Mouse (Mus musculus): ENCODE data around the gene 1700109H08Rik. TPM values are rescaled to one million over a fixed set of nuclear protein-coding genes. Genes with fewer than 3 reads are reported as not detected.
"Not testable (repeated sequence)": the region's sequence is repeated elsewhere in the genome, so short reads cannot be mapped to it uniquely, and the experiment has no call there.

Gene 1700109H08Rik
- 2.4 and 2.9 TPM in 2 replicates for polyA plus RNA-seq (2014; fragmentation: Nextera tagmentation; extraction: Ambion mirVana)

DNA sequence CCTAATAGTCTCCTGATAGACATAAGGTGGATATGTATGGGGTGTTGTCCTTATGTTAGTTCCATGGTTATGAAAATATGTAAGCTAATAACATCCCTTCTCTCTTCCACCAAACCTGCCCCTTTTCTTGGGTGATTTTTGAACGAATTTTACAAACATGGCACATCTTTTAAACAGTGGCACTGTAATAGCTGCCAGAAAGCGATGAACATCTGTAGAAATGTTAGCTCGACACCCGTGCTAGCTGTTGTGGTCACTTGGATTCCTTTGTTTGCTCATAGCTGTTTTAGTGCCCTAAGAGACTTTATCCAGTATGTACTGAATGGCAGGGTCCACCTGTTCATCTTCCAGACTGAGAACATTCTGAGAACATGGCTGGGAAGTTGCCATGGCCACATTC lies at the start of gene 1700109H08Rik:
Gene 1700109H08Rik (plus strand): TSS at position 301 of the 400 bp plus-strand sequence.
- Histone ChIP-seq H3K9me3 (replicated peaks; ENCODE audit: control insufficient read depth, low read length) (peaks cover 6% of the 10 kb centered on the region; the same call in 1 of the 2 replicates), H3K4me1 (ENCODE audit: control insufficient read depth, insufficient read depth, low read length) (no peaks in the 10 kb centered on the region), H3K4me3 (ENCODE audit: low read depth, low read length) (no peak within 1 kb of the TSS), H3K36me3 (ENCODE audit: control insufficient read depth, insufficient read depth, low read length) (peaks cover 45% of the 10 kb centered on the region), H3K27ac (ENCODE audit: low read depth, low read length) (no peak within 1 kb of the TSS), H3K27me3 (ENCODE audit: control insufficient read depth, insufficient read depth, low read length) (no peaks in the 10 kb centered on the region), H3K4me2 (no peak within 1 kb of the TSS), H3K9ac (ENCODE audit: low read depth, low read length) (no peak within 1 kb of the TSS)
- no peak for ATAC-seq (replicated peaks; ENCODE audit: insufficient number of reproducible peaks, low FRiP score, low TSS enrichment)
- WGBS (ENCODE audit: insufficient replicate concordance) = 93% methylated on average over 4 of the region's 4 CpGs

DNA sequence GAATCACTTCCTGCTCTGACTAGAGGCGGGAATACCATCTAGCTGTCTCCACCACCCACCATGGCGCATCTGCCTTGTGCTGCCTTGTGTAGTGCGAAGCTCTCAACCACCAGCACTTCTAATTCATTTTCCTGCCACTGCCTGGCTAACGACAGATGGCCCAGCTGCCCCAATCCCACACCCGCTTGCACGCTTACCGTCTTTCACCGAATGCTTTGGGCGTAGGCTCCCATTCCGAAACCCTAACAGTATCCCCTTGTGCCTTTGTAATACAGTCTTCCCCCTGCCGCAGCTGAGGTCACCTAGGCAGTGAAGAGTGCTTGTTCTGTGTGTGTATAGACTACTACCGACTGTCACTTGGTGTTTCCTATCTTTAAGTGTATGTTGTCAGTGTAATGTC lies 49.6 kb upstream of the 1700109H08Rik start:
- Histone ChIP-seq H3K4me3 (ENCODE audit: low read depth, low read length) (no peak overlapping the region), H3K9me3 (replicated peaks; ENCODE audit: control insufficient read depth, low read length) (no peaks in the 10 kb centered on the region), H3K4me2 (no peak overlapping the region), H3K4me1 (ENCODE audit: control insufficient read depth, insufficient read depth, low read length) (no peaks in the 10 kb centered on the region), H3K27ac (ENCODE audit: low read depth, low read length) (no peak overlapping the region), H3K27me3 (ENCODE audit: control insufficient read depth, insufficient read depth, low read length) (no peaks in the 10 kb centered on the region), H3K36me3 (ENCODE audit: control insufficient read depth, insufficient read depth, low read length) (no peaks in the 10 kb centered on the region), H3K9ac (ENCODE audit: low read depth, low read length) (no peak overlapping the region)
- 81% methylated on average over 12 of the region's 12 CpGs for WGBS (ENCODE audit: insufficient replicate concordance)
- ATAC-seq (replicated peaks; ENCODE audit: insufficient number of reproducible peaks, low FRiP score, low TSS enrichment) = no peak

DNA sequence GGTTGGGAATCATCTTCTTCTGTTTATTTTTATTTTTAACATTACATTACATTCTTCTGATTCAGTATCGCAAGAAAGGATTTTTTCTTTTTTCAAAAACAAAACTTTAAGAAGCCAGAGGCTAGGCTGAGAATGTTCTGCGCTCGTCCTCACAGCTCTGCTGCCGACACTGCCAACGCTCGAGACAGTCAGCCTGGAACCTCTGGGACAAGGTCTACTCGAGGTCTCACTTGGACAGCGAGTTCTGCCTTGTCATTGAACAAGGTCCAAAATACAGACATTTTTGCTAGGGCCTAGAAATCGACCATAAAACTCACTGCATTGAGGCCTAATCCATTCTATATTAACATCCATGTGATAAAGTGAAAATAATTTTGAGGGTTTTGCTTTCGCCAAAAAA lies 48.5 kb upstream of the 1700109H08Rik start:
- no peak overlapping the region for H3K4me2 ChIP-seq
- no peak overlapping the region for H3K27ac ChIP-seq (ENCODE audit: low read depth, low read length)
- H3K4me3 ChIP-seq (ENCODE audit: low read depth, low read length) = no peak overlapping the region
- H3K36me3 ChIP-seq (ENCODE audit: control insufficient read depth, insufficient read depth, low read length) = no peaks in the 10 kb centered on the region
- no peaks in the 10 kb centered on the region for H3K27me3 ChIP-seq (ENCODE audit: control insufficient read depth, insufficient read depth, low read length)
- ATAC-seq (replicated peaks; ENCODE audit: insufficient number of reproducible peaks, low FRiP score, low TSS enrichment) = no peak
- no peaks in the 10 kb centered on the region for H3K9me3 ChIP-seq (replicated peaks; ENCODE audit: control insufficient read depth, low read length)
- H3K9ac ChIP-seq (ENCODE audit: low read depth, low read length) = no peak overlapping the region
- H3K4me1 ChIP-seq (ENCODE audit: control insufficient read depth, insufficient read depth, low read length) = no peaks in the 10 kb centered on the region
- 86% methylated on average over 10 of the region's 10 CpGs for WGBS (ENCODE audit: insufficient replicate concordance)

DNA sequence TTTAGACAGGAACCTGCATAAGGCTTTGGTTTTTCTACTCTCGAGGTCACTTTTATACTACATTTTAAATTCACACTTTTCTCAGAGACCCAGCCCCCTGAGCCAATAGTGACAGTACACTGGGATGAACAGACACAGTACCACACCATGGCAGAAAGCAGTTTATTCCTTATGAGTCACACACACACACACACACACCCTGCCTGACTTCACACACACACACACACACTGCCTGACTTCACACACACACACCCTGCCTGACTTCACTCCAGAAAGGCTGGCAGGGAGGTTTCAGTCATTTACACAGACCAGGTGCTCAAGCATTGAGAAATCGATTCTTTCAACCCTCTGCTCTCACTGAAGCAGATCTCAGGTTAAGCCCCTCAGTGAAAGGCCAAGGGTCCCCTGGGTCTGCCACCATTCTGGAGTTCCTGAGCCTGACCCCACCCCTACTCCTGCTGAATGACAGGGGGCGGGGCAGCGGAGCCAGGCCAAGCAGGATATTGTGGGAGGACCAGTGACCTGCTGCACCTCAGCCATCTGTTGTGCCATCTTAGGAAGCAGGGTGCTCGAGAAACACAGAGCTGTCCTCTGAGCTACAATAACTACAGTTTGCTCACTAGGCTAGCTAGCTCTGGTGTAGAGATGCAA lies 44.2 kb upstream of the 1700109H08Rik start:
- Histone ChIP-seq H3K4me3 (ENCODE audit: low read depth, low read length) (no peak overlapping the region), H3K36me3 (ENCODE audit: control insufficient read depth, insufficient read depth, low read length) (no peaks in the 10 kb centered on the region), H3K9ac (ENCODE audit: low read depth, low read length) (no peak overlapping the region), H3K4me2 (no peak overlapping the region), H3K9me3 (replicated peaks; ENCODE audit: control insufficient read depth, low read length) (no peaks in the 10 kb centered on the region), H3K27me3 (ENCODE audit: control insufficient read depth, insufficient read depth, low read length) (no peaks in the 10 kb centered on the region), H3K4me1 (ENCODE audit: control insufficient read depth, insufficient read depth, low read length) (no peaks in the 10 kb centered on the region), H3K27ac (ENCODE audit: low read depth, low read length) (no peak overlapping the region)
- no peak for ATAC-seq (replicated peaks; ENCODE audit: insufficient number of reproducible peaks, low FRiP score, low TSS enrichment)
- WGBS (ENCODE audit: insufficient replicate concordance) = 59% methylated on average over 5 of the region's 5 CpGs

DNA sequence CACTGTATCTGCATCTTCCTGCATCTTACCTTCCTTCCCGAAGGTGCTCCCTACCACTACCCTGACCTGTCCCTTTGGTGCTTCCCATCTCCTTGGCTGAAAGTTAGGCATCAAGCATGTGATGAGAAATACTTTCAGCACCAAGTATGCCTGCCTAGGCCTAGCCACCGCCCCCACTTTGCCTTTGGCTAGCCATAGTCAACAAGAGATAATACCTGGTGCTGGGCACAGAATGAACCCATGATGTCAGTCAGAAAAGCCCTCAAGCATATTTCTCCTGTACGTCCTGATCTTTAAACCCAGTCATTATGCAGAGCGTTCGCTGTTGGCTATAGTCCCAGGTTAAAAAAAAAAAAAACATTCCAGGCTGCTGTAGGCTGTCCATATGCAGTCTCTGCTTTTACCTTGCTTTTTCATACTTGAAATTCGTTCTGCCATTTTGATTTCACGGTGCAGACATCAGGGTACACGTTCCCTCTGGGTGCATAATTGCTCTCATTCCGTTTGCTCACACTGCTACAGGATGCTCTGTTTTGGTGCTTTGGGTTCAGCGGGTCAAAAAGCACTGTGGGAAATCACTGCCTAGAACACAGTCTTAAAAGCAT lies 41.7 kb upstream of the 1700109H08Rik start:
- no peaks in the 10 kb centered on the region for H3K27me3 ChIP-seq (ENCODE audit: control insufficient read depth, insufficient read depth, low read length)
- no peak for ATAC-seq (replicated peaks; ENCODE audit: insufficient number of reproducible peaks, low FRiP score, low TSS enrichment)
- no peak overlapping the region for H3K9ac ChIP-seq (ENCODE audit: low read depth, low read length)
- 81% methylated on average over 10 of the region's 10 CpGs for WGBS (ENCODE audit: insufficient replicate concordance)
- no peak overlapping the region for H3K4me3 ChIP-seq (ENCODE audit: low read depth, low read length)
- H3K36me3 ChIP-seq (ENCODE audit: control insufficient read depth, insufficient read depth, low read length) = no peaks in the 10 kb centered on the region
- no peaks in the 10 kb centered on the region for H3K4me1 ChIP-seq (ENCODE audit: control insufficient read depth, insufficient read depth, low read length)
- no peak overlapping the region for H3K27ac ChIP-seq (ENCODE audit: low read depth, low read length)
- H3K9me3 ChIP-seq (replicated peaks; ENCODE audit: control insufficient read depth, low read length) = no peaks in the 10 kb centered on the region
- H3K4me2 ChIP-seq = no peak overlapping the region

DNA sequence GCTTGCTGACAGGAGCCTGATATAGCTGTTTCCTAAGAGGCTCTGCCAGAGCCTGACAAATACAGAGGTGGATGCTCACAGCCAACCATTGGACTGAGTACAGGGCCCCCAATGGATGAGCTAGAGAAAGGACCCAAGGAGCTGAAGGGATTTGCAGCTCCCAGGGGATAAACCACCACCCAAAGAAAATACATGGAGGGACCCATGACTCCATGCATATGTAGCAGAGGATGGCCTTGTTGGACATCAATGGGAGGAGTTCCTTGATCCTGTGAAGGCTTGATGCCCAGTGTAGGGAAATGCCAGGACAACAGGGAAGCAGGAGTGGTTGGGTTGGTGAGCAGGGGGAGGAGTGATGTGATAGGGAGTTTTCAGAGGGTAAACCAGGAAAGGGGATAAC lies 39.3 kb upstream of the 1700109H08Rik start:
- H3K27me3 ChIP-seq (ENCODE audit: control insufficient read depth, insufficient read depth, low read length); ATAC-seq (replicated peaks; ENCODE audit: insufficient number of reproducible peaks, low FRiP score, low TSS enrichment); H3K9ac ChIP-seq (ENCODE audit: low read depth, low read length): not testable (repeated sequence)

DNA sequence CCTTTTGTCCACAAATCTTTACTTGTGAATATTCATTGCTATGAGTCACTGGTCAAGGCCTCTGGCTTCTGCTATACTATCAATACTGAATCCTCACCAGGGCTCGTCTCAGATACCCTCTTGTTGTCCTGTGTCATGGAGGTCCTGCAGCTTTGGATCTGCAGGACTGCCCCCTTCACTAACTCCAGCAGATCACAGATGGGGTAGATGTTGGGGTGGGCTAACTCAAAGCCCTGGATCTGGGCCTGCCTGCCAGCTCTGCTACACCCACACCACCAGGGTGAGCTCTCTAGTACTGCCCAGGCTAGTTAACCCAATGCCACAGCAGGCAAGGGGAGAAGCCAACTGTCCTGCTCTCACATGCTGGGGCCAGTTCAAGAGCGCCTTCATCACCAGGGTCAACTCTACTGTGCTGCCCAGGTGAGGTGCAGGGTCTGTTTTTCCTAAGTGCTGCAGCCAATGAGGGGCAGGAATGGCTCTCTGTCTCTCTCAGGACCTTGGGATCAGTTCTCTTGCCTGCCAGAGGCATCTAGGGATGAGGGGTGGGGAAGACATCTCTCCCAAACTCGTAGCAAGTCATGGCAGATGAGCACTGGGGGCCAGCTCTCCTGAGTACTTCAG lies 34.7 kb upstream of the 1700109H08Rik start:
- WGBS (ENCODE audit: insufficient replicate concordance) = 53% methylated on average over 3 of the region's 3 CpGs
- no peak overlapping the region for H3K4me2 ChIP-seq
- no peak for ATAC-seq (replicated peaks; ENCODE audit: insufficient number of reproducible peaks, low FRiP score, low TSS enrichment)
- no peaks in the 10 kb centered on the region for H3K27me3 ChIP-seq (ENCODE audit: control insufficient read depth, insufficient read depth, low read length)
- H3K9me3 ChIP-seq (replicated peaks; ENCODE audit: control insufficient read depth, low read length) = no peaks in the 10 kb centered on the region
- no peak overlapping the region for H3K9ac ChIP-seq (ENCODE audit: low read depth, low read length)
- no peaks in the 10 kb centered on the region for H3K4me1 ChIP-seq (ENCODE audit: control insufficient read depth, insufficient read depth, low read length)
- H3K36me3 ChIP-seq (ENCODE audit: control insufficient read depth, insufficient read depth, low read length) = no peaks in the 10 kb centered on the region
- no peak overlapping the region for H3K4me3 ChIP-seq (ENCODE audit: low read depth, low read length)
- no peak overlapping the region for H3K27ac ChIP-seq (ENCODE audit: low read depth, low read length)

More for the DNA sequence above, 39.3 kb upstream of the 1700109H08Rik start:
- not testable (repeated sequence) for H3K4me1 ChIP-seq (ENCODE audit: control insufficient read depth, insufficient read depth, low read length); H3K9me3 ChIP-seq (replicated peaks; ENCODE audit: control insufficient read depth, low read length); H3K36me3 ChIP-seq (ENCODE audit: control insufficient read depth, insufficient read depth, low read length); H3K27ac ChIP-seq (ENCODE audit: low read depth, low read length); H3K4me2 ChIP-seq; H3K4me3 ChIP-seq (ENCODE audit: low read depth, low read length)

DNA sequence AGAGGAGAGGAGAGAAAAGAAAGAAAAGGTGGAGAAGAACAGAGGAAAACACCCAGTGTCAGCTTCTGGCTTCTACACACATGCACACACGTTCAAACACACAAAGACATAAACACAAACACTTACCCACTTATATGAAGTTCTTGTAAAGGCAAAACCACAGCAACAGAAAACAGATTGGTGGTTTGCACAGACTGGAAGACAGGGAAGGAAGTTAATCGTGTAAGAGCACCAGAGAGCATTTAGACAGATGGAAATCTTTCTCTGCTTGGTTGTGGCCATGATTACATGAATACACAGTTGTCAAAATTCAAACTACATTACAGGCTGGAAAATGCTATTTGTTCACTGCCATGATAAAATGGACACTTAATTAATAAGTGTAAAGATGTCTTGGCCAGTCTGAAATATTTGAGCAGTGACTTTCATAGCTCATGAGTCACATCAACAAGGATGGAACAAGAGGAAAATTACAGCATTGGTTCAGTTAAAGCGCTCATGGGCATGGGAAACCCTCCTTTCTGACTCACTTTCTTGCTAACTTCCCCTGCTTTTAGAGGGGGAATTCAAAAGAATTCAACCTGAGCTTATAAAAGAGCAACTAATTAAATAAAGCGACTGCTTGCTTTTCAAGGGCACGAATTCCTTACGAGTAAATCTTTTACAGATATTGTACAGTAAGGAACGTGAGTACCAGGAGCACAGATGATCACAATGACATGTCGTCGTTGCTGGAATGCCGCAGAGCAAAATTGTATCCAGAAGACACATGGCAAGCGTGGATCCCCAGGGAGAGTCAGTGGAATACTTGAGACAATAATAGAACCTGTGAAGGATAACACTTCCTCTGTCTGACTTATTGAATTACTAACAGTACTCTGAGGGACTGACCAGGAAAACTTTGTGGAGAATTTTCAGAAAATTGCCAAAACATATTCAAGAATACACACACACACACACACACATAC lies 32.6 kb upstream of the 1700109H08Rik start:
- no peak overlapping the region for H3K4me2 ChIP-seq
- no peaks in the 10 kb centered on the region for H3K27me3 ChIP-seq (ENCODE audit: control insufficient read depth, insufficient read depth, low read length)
- no peak overlapping the region for H3K4me3 ChIP-seq (ENCODE audit: low read depth, low read length)
- H3K27ac ChIP-seq (ENCODE audit: low read depth, low read length) = no peak overlapping the region
- no peak for ATAC-seq (replicated peaks; ENCODE audit: insufficient number of reproducible peaks, low FRiP score, low TSS enrichment)
- no peaks in the 10 kb centered on the region for H3K4me1 ChIP-seq (ENCODE audit: control insufficient read depth, insufficient read depth, low read length)
- no peak overlapping the region for H3K9ac ChIP-seq (ENCODE audit: low read depth, low read length)
- no peaks in the 10 kb centered on the region for H3K9me3 ChIP-seq (replicated peaks; ENCODE audit: control insufficient read depth, low read length)
- WGBS (ENCODE audit: insufficient replicate concordance) = 64% methylated on average over 11 of the region's 11 CpGs
- no peaks in the 10 kb centered on the region for H3K36me3 ChIP-seq (ENCODE audit: control insufficient read depth, insufficient read depth, low read length)
